Mouse (Mus musculus) erythroblast, embryonic 14.5 days (primary cell): ENCODE data around the gene Gm21887. TPM values are rescaled to one million over a fixed set of nuclear protein-coding genes. Genes with fewer than 3 reads are reported as not detected.
"Not testable (repeated sequence)": the region's sequence is repeated elsewhere in the genome, so short reads cannot be mapped to it uniquely, and the experiment has no call there.

Experiments
- H3K27me3 ChIP-seq: 2 replicates; pipeline ENCODE4 v1.6.1; 2012; ENCODE audit warnings: inconsistent platforms; ENCODE audit not compliant: control insufficient read depth
- H3K36me3 ChIP-seq: 2 replicates; pipeline ENCODE4 v1.6.1; 2012; ENCODE audit warnings: mild to moderate bottlenecking, inconsistent platforms; ENCODE audit not compliant: control insufficient read depth
- H3K4me1 ChIP-seq: 2 replicates; pipeline ENCODE4 v1.6.1; 2012; ENCODE audit warnings: inconsistent platforms; ENCODE audit not compliant: control insufficient read depth
- H3K4me3 ChIP-seq: replicated peaks from 2 replicates; pipeline ENCODE3; 2012; ENCODE audit warnings: moderate library complexity, mild to moderate bottlenecking, inconsistent platforms
- H3K9me3 ChIP-seq: 2 replicates; pipeline ENCODE4 v1.6.1; 2012; ENCODE audit warnings: low read length, inconsistent platforms, mixed read lengths; ENCODE audit not compliant: control insufficient read depth
- GATA1 ChIP-seq: IDR thresholded peaks from 2 replicates; pipeline ENCODE4 v1.6.1; 2012; ENCODE audit warnings: low read length, inconsistent platforms, mixed read lengths
- TAL1 ChIP-seq: IDR thresholded peaks from 3 replicates; pipeline ENCODE4 v1.6.1; 2012; ENCODE audit warnings: low read length, inconsistent platforms, mixed read lengths
- polyA plus RNA-seq: library from polyadenylated mRNA; stranded (reverse); fragments of >175 nt; gene quantifications from 2 replicates; pipeline ENCODE4 v1.2.3, GENCODE M21; 2012

Gene Gm21887
- polyA plus RNA-seq, result 277 and 279 TPM in 2 replicates

DNA sequence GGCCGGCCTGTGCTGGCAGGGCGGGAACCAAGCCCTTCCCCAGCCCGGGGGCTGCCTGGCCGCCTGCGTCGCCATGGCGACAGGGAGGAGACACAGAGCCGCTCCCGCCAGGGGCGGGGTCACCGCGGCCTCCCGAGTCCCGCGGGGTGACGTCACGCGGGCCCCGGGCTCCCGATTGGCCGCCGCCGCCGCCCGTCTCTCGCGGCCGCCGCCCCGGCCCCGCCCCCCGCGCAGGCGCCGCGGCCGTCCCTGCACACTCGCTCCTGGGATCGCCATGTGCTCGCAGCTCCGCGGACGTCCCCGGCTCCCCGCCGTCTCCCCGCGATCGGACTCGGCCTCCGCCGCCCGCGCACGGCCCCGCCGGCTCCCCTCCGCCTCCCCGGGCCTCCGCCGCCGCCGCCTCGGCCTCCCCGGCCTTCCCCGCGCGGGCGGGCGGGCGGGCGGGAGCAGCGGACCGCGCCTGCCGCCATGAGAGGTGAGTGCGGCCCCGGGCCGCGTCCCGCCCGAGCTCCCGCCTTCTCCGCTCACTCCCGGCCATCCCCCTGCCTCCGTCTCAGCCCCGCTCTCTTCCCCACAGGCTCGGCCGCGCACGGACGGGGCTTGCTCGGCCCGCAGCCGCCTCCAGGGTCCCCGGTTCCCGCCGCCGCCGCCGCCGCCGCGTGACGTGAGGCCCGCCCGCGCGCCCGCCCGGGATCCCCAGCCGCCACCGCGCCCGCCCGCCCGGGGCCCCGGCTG is at the start of gene Gm21887:
Gene Gm21887 (plus strand): TSS at position 644 of the 735 bp plus-strand sequence.
- H3K4me1 ChIP-seq, result not testable (repeated sequence)
- peaks cover 15% of the 10 kb centered on the region for H3K27me3 ChIP-seq
- H3K4me3 ChIP-seq, result peak within 1 kb of the TSS; percentile 61
- H3K9me3 ChIP-seq, result peaks cover 60% of the 10 kb centered on the region
- H3K36me3 ChIP-seq, result peaks cover 17% of the 10 kb centered on the region

DNA sequence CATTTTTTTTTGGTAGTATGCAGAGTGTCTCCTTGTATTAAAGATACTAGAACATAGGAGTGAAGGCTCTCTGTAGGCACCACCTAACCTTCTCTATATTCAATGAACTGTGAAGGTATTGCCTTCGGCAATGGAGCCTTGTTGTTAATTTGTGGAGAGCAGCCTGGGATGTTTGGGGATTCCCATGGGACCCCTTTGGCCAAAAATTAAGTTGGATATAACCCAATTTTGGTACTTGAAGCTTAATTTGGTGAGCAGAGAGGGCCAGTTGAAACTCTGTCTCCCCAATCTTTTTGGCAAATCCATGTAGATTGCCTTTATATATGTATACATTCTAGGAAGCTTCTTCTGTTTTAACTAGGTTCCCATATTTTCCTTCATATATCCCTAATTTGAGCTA is 40.1 kb upstream of the Gm21887 start:
- TF ChIP-seq GATA1, result no peak
- TF ChIP-seq TAL1, result no peak

DNA sequence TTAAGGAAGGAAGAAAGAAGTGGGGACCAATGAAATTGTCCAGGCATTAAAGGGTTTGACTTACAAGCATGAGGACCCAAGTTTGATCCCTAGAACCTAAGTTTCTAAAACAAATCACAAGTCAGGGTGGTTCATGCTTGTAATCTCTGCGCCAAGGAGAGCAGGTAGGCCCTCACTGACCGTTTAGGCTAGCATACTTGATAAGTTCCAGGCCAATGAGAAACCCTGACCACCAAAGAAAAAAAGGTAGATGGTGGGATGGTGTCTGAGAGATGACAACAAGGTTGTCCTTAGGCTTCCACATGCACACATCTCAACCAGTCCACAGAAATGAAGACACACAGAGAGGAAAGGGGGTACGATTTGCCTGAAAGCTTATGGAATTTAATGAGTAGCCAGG is 39.7 kb upstream of the Gm21887 start:
- Histone ChIP-seq H3K36me3 (peaks cover 21% of the 10 kb centered on the region), H3K9me3 (peaks cover 25% of the 10 kb centered on the region)
- not testable (repeated sequence) for H3K4me3 ChIP-seq, H3K27me3 ChIP-seq, H3K4me1 ChIP-seq

More for the DNA sequence above, 40.1 kb upstream of the Gm21887 start:
- Histone ChIP-seq H3K27me3 (no peaks in the 10 kb centered on the region), H3K36me3 (peaks cover 19% of the 10 kb centered on the region), H3K9me3 (peaks cover 23% of the 10 kb centered on the region), H3K4me1 (no peaks in the 10 kb centered on the region), H3K4me3 (no peak overlapping the region)

DNA sequence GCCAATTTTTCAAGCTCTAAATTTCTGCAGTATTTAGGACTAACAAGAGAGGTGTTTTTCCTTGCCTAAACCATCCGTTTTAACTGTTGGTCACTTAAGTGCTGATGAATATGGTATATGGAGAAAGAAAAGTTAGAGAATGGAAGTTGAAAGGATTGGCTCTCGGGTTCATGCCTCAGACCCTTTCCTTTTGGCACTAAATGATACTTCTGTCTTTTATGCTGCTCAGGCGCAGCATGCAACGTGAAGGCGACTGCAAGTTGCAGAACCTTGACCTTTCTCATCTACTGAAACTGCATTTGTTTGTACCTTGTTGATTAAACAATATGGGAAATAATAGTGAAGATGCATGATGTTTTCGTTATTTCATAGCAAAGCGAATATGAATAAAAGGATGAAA is 38.9 kb upstream of the Gm21887 start:
- not testable (repeated sequence) for H3K4me1 ChIP-seq

DNA sequence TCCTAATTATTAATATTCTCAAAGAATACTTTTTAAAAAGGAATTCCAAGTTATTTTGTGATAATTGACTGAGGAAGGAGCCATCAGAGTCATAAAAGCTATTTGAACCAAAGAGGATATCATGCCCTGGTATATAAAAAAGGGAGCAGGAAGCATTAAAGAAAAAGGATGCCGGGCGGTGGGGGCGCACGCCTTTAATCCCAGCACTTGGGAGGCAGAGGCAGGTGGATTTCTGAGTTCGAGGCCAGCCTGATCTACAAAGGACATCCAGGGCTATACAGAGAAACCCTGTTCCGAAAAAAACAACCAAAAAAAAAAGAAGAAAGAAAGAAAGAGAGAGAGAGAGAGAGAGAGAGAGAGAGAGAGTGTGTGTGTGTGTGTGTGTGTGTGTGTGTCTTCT is 37.9 kb upstream of the Gm21887 start:
- not testable (repeated sequence) for H3K4me3 ChIP-seq, H3K27me3 ChIP-seq, H3K4me1 ChIP-seq
- Histone ChIP-seq H3K9me3 (peaks cover 34% of the 10 kb centered on the region), H3K36me3 (peaks cover 26% of the 10 kb centered on the region)

More for the DNA sequence above, 38.9 kb upstream of the Gm21887 start:
- not testable (repeated sequence) for H3K27me3 ChIP-seq, H3K4me3 ChIP-seq
- Histone ChIP-seq H3K36me3 (peaks cover 24% of the 10 kb centered on the region), H3K9me3 (peaks cover 32% of the 10 kb centered on the region)

DNA sequence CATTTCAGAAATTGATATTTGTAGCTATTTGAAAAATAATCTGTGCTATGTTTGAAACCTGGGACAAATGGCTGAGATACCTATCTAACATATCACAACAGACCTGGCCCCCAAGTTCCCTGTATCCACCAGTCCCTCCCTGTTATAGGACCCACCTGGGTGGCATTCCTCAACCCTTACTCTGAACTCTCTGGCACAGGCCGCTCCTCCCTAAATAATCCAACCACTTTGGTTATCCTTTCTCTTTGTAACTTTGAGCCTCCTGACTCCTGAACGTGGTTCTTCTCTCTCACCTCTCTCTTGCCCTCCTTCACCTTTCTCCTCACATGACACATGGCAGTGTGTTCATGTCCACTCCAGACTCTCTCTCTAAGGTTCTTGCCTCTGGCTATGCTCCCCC is 37.3 kb upstream of the Gm21887 start:
- not testable (repeated sequence) for H3K4me1 ChIP-seq, H3K27me3 ChIP-seq, H3K4me3 ChIP-seq
- Histone ChIP-seq H3K9me3 (peaks cover 35% of the 10 kb centered on the region), H3K36me3 (peaks cover 27% of the 10 kb centered on the region)

DNA sequence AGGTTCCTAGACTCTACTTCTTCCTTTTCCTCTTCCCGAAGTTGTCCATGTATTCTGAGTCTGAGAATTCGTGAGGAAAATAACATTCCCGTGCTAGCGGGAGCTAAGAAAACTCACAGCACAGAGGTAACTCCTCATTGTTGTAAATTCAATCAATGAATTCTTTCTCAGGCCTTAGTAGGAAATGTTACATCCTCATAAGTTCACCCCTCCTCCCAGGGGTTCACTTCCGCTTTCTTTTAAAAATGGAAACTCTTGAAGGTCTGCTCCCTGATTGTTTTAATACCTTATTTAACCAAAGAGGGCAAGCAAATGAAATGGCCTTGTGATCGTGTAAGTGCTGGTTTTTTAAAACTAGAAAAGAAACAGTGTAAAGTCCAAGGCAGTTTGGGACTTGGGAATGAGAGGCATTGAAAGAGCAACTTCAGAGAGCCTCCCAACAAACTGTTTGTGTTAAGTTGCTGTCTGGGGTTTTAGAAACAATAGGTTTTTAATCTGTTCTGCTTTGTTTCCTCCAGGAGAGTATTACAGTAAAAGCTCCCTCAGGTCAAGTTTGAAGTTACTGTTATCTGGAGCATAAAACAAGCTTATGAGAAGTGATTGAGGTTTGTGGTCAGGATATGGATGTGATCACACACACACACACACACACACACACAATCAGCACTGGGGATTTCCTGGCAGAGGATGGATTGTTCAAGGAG is 36.5 kb upstream of the Gm21887 start:
- H3K27me3 ChIP-seq, H3K4me1 ChIP-seq, H3K4me3 ChIP-seq: not testable (repeated sequence)
- Histone ChIP-seq H3K36me3 (peaks cover 30% of the 10 kb centered on the region), H3K9me3 (peaks cover 40% of the 10 kb centered on the region)

DNA sequence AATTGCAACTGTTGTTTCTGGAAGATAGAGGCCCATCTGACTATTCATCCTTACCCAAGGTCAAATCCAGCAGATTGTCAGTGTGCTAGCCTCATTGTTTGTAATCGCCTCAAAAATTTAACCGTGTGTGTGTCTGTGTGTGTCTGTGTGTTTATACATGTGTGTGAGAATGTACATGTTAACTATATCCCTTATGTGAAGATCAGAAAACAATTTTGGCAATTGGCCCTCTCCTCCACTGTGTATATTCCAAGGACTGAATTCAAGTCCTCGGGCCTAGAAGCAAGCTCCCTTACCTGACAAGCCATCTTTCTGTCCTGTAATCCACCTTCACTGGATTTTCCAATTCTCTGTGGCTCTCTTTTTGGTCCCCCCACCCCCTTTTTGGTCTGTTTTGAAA is 35.7 kb upstream of the Gm21887 start:
- not testable (repeated sequence) for H3K4me1 ChIP-seq, H3K27me3 ChIP-seq, H3K4me3 ChIP-seq
- Histone ChIP-seq H3K9me3 (peaks cover 48% of the 10 kb centered on the region), H3K36me3 (peaks cover 36% of the 10 kb centered on the region)

DNA sequence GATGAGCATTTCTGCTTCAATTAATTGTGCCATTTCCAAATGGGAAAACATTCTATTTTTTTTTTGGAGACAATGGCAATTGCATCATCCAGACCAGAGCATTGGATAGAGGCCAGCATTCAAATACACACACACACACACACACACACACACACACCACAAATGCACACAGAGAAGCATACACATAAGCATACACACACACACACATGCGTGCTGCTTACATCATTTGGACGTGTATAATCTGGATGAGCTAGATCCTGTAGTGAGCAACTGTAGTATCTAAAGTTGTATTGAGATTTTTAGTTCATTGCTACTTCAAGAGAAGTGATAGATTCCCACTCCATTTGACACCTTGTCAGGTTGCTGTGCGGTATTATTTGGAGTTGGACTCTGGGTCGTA is 35.0 kb upstream of the Gm21887 start:
- H3K9me3 ChIP-seq, result peaks cover 54% of the 10 kb centered on the region
- not testable (repeated sequence) for H3K27me3 ChIP-seq, H3K4me3 ChIP-seq, H3K4me1 ChIP-seq
- peaks cover 38% of the 10 kb centered on the region for H3K36me3 ChIP-seq

DNA sequence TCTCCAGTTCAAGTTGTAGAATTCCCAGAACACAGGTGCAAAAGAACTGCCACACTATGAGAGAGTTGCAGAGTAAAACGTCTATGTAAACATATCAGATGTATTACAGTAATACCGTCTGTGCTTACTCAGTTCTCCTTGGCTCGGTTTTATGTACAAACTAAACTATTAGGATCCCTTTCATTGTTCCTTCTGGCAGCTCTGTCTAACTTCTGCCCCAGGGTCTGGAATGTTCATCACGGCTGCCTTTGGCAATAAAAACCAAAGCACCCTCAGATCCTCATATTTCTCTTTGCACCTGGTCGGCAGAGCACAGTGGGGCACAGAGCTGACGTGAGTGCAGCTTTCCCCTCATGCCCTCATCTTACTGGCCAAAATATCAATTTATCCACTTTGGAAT is 34.5 kb upstream of the Gm21887 start:
- not testable (repeated sequence) for H3K4me1 ChIP-seq, H3K27me3 ChIP-seq, H3K4me3 ChIP-seq
- Histone ChIP-seq H3K9me3 (peaks cover 55% of the 10 kb centered on the region), H3K36me3 (peaks cover 37% of the 10 kb centered on the region)

DNA sequence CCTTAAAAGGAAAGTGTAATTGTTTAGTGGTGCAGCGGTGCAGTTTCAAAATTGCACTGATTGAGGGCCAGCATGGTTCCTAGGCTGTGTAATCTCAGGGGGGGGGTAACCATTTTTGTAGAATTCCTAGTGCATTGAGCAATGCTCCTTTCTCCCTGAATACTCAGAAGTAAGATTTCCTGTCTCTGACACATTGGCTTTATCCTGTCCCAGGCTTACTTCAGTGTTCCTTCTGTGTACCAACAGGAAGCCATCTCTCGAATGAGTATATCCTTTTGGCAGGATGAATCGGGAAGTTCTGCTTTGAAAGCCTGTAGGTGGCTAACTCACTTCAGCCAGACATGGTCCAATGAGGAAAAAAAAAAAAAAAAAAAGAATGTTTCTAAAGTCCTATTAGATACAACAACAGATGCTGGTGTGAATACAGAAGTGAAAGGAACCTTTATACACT is 33.8 kb upstream of the Gm21887 start:
- Histone ChIP-seq H3K9me3 (peaks cover 59% of the 10 kb centered on the region), H3K36me3 (peaks cover 41% of the 10 kb centered on the region)
- H3K27me3 ChIP-seq, H3K4me3 ChIP-seq, H3K4me1 ChIP-seq: not testable (repeated sequence)

DNA sequence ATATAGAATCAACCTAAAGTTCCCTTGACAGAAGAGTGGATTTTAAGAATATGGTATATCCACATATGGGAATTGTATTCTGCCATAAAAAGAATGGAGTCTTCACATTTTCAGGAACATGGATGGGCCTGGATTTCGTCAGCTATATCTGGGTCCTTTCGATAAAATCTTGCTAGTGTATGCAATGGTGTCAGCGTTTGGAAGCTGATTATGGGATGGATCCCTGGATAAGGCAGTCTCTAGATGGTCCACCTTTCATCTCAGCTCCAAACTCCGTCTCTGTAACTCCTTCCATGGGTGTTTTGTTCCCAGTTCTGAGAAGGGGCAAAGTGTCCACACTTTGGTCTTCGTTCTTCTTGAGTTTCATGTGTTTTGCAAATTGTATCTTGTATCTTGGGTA is 33.1 kb upstream of the Gm21887 start:
- H3K27me3 ChIP-seq, H3K4me3 ChIP-seq, H3K4me1 ChIP-seq: not testable (repeated sequence)
- Histone ChIP-seq H3K9me3 (peaks cover 62% of the 10 kb centered on the region), H3K36me3 (peaks cover 42% of the 10 kb centered on the region)

DNA sequence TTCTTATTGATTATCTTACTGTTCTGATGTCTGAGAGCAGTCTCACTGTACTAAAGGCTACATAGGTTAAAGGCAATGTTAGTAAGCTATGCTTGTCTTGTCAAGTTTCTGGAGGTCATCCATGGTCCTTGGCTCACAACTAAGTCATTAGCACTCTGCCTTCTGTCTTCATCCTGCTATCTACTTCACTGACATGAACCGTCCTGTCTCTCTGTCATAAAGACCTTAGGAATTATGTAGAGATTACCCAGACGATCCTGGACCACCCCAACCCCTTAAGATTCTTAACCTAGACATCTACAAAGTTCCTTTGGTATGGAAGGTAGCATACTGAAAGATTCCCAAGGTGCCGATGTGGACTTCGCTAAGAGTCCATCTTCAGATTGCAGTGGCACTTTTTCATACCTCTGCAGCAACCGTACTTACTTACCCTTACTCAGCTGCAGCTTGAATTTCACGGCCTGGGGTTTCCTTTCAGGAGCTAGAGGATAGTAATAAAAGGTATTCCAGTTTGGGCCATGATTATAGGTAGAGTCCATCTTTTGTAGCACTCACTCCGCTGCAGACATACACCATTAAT is 31.5 kb upstream of the Gm21887 start:
- H3K36me3 ChIP-seq, result peaks cover 48% of the 10 kb centered on the region
- not testable (repeated sequence) for H3K4me3 ChIP-seq, H3K27me3 ChIP-seq, H3K4me1 ChIP-seq
- H3K9me3 ChIP-seq, result peaks cover 69% of the 10 kb centered on the region
